Mouse (Mus musculus) megakaryocyte, embryonic 14.5 days (primary cell): ENCODE measurements at regions not wholly inside any gene's neighbourhood (a gene's known extent, or its start where the extent isn't known, plus 50 kb on each side); places are given as distances from the start of the nearest gene placed in this dataset.

Experiments used
- H3K27me3 ChIP-seq: replicated peaks from 2 replicates; pipeline ENCODE3; 2012; ENCODE audit warnings: inconsistent platforms
- H3K36me3 ChIP-seq: replicated peaks from 2 replicates; pipeline ENCODE3; 2012; ENCODE audit warnings: low read length, inconsistent platforms, mixed read lengths
- H3K4me1 ChIP-seq: 2 replicates; pipeline ENCODE4 v1.6.1; 2012; ENCODE audit warnings: inconsistent platforms
- H3K4me3 ChIP-seq: replicated peaks from 2 replicates; pipeline ENCODE3; 2012; ENCODE audit warnings: moderate library complexity, mild to moderate bottlenecking, inconsistent platforms
- H3K9me3 ChIP-seq: 2 replicates; pipeline ENCODE4 v1.6.1; 2012; ENCODE audit warnings: inconsistent platforms
- FLI1 ChIP-seq: IDR thresholded peaks from 2 replicates; pipeline ENCODE4 v1.6.1; 2012; ENCODE audit warnings: low read length, inconsistent platforms, mixed read lengths
- GATA1 ChIP-seq: IDR thresholded peaks from 3 replicates; pipeline ENCODE4 v1.6.1; 2012; ENCODE audit warnings: mixed read lengths, low read length, inconsistent platforms, borderline replicate concordance

- TF ChIP-seq FLI1 = no peak
- no peak for TF ChIP-seq GATA1
- no peaks in the 10 kb centered on the region for H3K36me3 ChIP-seq
- peaks cover 5% of the 10 kb centered on the region; the same call in 1 of the 2 replicates for H3K9me3 ChIP-seq
- no peak overlapping the region for H3K4me3 ChIP-seq
- peaks cover 98% of the 10 kb centered on the region for H3K27me3 ChIP-seq
- peaks cover 7% of the 10 kb centered on the region for H3K4me1 ChIP-seq
These were observed 52.8 kb upstream of the Polg start for GRCm38 (mm10) chr7:79518928-79519327.

GRCm38 (mm10) chr7:79517581-79518337 lies 51.6 kb upstream of the Polg start:
- H3K27me3 ChIP-seq = peaks cover 97% of the 10 kb centered on the region
- H3K9me3 ChIP-seq = peaks cover 5% of the 10 kb centered on the region; the same call in 1 of the 2 replicates
- no peaks in the 10 kb centered on the region for H3K36me3 ChIP-seq
- H3K4me1 ChIP-seq = peaks cover 7% of the 10 kb centered on the region
- no peak overlapping the region for H3K4me3 ChIP-seq
- TF ChIP-seq GATA1 (no peak), FLI1 (no peak)

GRCm38 (mm10) chr7:79516287-79516686 lies 50.1 kb upstream of the Polg start:
- H3K27me3 ChIP-seq = peaks cover 96% of the 10 kb centered on the region
- no peak overlapping the region for H3K4me3 ChIP-seq
- peaks cover 7% of the 10 kb centered on the region for H3K4me1 ChIP-seq
- TF ChIP-seq GATA1 (no peak), FLI1 (no peak)
- no peaks in the 10 kb centered on the region for H3K36me3 ChIP-seq
- H3K9me3 ChIP-seq = peaks cover 5% of the 10 kb centered on the region; the same call in 1 of the 2 replicates
